Mouse (Mus musculus) small intestine, adult 2 months (tissue): ENCODE data around the gene Pafah2. TPM values are rescaled to one million over a fixed set of nuclear protein-coding genes. Genes with fewer than 3 reads are reported as not detected.

Source experiments
- H3K27ac ChIP-seq: fragments of 200-500 bp; 2 replicates; pipeline ENCODE4 v1.5.1; 2012; ENCODE audit warnings: low read depth, low read length, control low read depth, inconsistent platforms; ENCODE audit not compliant: insufficient read depth
- H3K27me3 ChIP-seq: fragments of 200-500 bp; 2 replicates; pipeline ENCODE4 v1.6.1; 2012; ENCODE audit warnings: mild to moderate bottlenecking, moderate library complexity, low read length, inconsistent platforms; ENCODE audit not compliant: control insufficient read depth, insufficient read depth
- H3K36me3 ChIP-seq: fragments of 200-500 bp; 2 replicates; pipeline ENCODE4 v1.6.1; 2012; ENCODE audit warnings: mild to moderate bottlenecking, low read length, control low read depth, inconsistent platforms; ENCODE audit not compliant: control insufficient read depth, insufficient read depth
- H3K4me1 ChIP-seq: fragments of 200-500 bp; 2 replicates; pipeline ENCODE4 v1.6.1; 2012; ENCODE audit warnings: low read length, inconsistent platforms, mixed read lengths; ENCODE audit not compliant: control insufficient read depth, insufficient read depth, insufficient read length
- H3K4me3 ChIP-seq: fragments of 200-500 bp; 2 replicates; pipeline ENCODE4 v1.5.1; 2012; ENCODE audit warnings: low read depth, mild to moderate bottlenecking, control low read depth, inconsistent platforms, low read length, moderate library complexity
- CTCF ChIP-seq: fragments of 200-500 bp; IDR thresholded peaks from 2 replicates; pipeline ENCODE4 v1.5.1; 2012; ENCODE audit warnings: low read depth, mild to moderate bottlenecking, control low read depth, inconsistent platforms, low read length, moderate library complexity, mixed read lengths; ENCODE audit not compliant: insufficient replicate concordance, insufficient read length; ENCODE audit errors: extremely low read depth
- POLR2A ChIP-seq: fragments of 200-500 bp; IDR thresholded peaks from 2 replicates; pipeline ENCODE4 v1.6.1; 2012; ENCODE audit warnings: low read depth, mild to moderate bottlenecking, control low read depth, inconsistent platforms, low read length, moderate library complexity
- WGBS: fragments of 180-500 bp; shearing (Covaris S2); methylation state at CpG from one replicate; pipeline ENCODE4 v1.1.7; 2018; 5-methylcytosine and 5-hydroxymethylcytosine counted together
- polyA plus RNA-seq: library from polyadenylated mRNA; depleted of rRNA; stranded (reverse); fragments of >200 nt; gene quantifications from 2 replicates; pipeline ENCODE4 v1.2.3, GENCODE M21; 2012

Gene Pafah2
- polyA plus RNA-seq, 1 experiment: 20.5 TPM

GRCm38 (mm10) chr4:134402571-134403262, 6.6 kb downstream of the Pafah2 start:
- Histone ChIP-seq H3K27ac (no peak overlapping the region), H3K4me3 (no peak overlapping the region), H3K4me1 (peaks cover 19% of the 10 kb centered on the region)

GRCm38 (mm10) chr4:134403721-134404120, 7.6 kb downstream of the Pafah2 start:
- 78% methylated on average over 7 of the region's 7 CpGs for WGBS
- TF ChIP-seq POLR2A (no peak), CTCF (no peak)

More at GRCm38 (mm10) chr4:134402571-134403262, 6.6 kb downstream of the Pafah2 start:
- H3K36me3 ChIP-seq: peaks cover 13% of the 10 kb centered on the region
- TF ChIP-seq POLR2A: no peak
- TF ChIP-seq CTCF: no peak
- H3K27me3 ChIP-seq: no peaks in the 10 kb centered on the region
- WGBS: 30% methylated on average over 16 of the region's 16 CpGs

GRCm38 (mm10) chr4:134409286-134409685, 13.2 kb downstream of the Pafah2 start:
- no peak for TF ChIP-seq POLR2A
- peak; percentile 42; the same call in 1 of the 2 replicates for TF ChIP-seq CTCF
- WGBS: 81% methylated on average over 5 of the region's 5 CpGs
- Histone ChIP-seq H3K4me3 (no peak overlapping the region), H3K27ac (no peak overlapping the region), H3K4me1 (no peaks in the 10 kb centered on the region), H3K27me3 (no peaks in the 10 kb centered on the region), H3K36me3 (peaks cover 47% of the 10 kb centered on the region)

More at GRCm38 (mm10) chr4:134403721-134404120, 7.6 kb downstream of the Pafah2 start:
- peaks cover 15% of the 10 kb centered on the region for H3K4me1 ChIP-seq
- H3K27ac ChIP-seq: no peak overlapping the region
- no peak overlapping the region for H3K4me3 ChIP-seq
- H3K36me3 ChIP-seq: peaks cover 16% of the 10 kb centered on the region
- H3K27me3 ChIP-seq: no peaks in the 10 kb centered on the region

- WGBS: 84% methylated on average over 17 of the region's 17 CpGs
- no peak for TF ChIP-seq CTCF
- no peak for TF ChIP-seq POLR2A
- Histone ChIP-seq H3K4me1 (no peaks in the 10 kb centered on the region), H3K4me3 (no peak overlapping the region), H3K27me3 (no peaks in the 10 kb centered on the region), H3K36me3 (peaks cover 53% of the 10 kb centered on the region), H3K27ac (no peak overlapping the region)
These were observed 20.1 kb downstream of the Pafah2 start for GRCm38 (mm10) chr4:134416177-134416576.

GRCm38 (mm10) chr4:134416602-134417001, 20.5 kb downstream of the Pafah2 start:
- no peak for TF ChIP-seq POLR2A
- no peak for TF ChIP-seq CTCF
- H3K27me3 ChIP-seq: no peaks in the 10 kb centered on the region
- H3K36me3 ChIP-seq: peaks cover 49% of the 10 kb centered on the region
- WGBS: 89% methylated on average over 15 of the region's 15 CpGs
- H3K4me1 ChIP-seq: no peaks in the 10 kb centered on the region
- H3K4me3 ChIP-seq: no peak overlapping the region
- no peak overlapping the region for H3K27ac ChIP-seq

- H3K4me1 ChIP-seq: no peaks in the 10 kb centered on the region
- TF ChIP-seq CTCF (no peak), POLR2A (no peak)
- peaks cover 48% of the 10 kb centered on the region for H3K36me3 ChIP-seq
- WGBS: 86% methylated on average over 7 of the region's 7 CpGs
- H3K27ac ChIP-seq: no peak overlapping the region
- no peak overlapping the region for H3K4me3 ChIP-seq
- H3K27me3 ChIP-seq: no peaks in the 10 kb centered on the region
These were observed 21.0 kb downstream of the Pafah2 start for GRCm38 (mm10) chr4:134417111-134417510.

GRCm38 (mm10) chr4:134421971-134422370, 25.9 kb downstream of the Pafah2 start:
- Histone ChIP-seq H3K36me3 (peaks cover 45% of the 10 kb centered on the region), H3K27me3 (no peaks in the 10 kb centered on the region), H3K4me3 (no peak overlapping the region), H3K4me1 (no peaks in the 10 kb centered on the region), H3K27ac (no peak overlapping the region)
- 88% methylated on average over 11 of the region's 11 CpGs for WGBS
- TF ChIP-seq POLR2A (no peak), CTCF (no peak)
